Mouse (Mus musculus): ENCODE data around the gene Rfx5. TPM values are rescaled to one million over a fixed set of nuclear protein-coding genes. Genes with fewer than 3 reads are reported as not detected.
A peak's percentile ranks its signal among the peaks of the same experiment; 100 is the strongest.
"Not testable (repeated sequence)": the region's sequence is repeated elsewhere in the genome, so short reads cannot be mapped to it uniquely, and the experiment has no call there.

Rfx5 gene
- total and polyA plus RNA-seq, 2 experiments from 2014 or later: 4.1 to 18.7 TPM

DNA sequence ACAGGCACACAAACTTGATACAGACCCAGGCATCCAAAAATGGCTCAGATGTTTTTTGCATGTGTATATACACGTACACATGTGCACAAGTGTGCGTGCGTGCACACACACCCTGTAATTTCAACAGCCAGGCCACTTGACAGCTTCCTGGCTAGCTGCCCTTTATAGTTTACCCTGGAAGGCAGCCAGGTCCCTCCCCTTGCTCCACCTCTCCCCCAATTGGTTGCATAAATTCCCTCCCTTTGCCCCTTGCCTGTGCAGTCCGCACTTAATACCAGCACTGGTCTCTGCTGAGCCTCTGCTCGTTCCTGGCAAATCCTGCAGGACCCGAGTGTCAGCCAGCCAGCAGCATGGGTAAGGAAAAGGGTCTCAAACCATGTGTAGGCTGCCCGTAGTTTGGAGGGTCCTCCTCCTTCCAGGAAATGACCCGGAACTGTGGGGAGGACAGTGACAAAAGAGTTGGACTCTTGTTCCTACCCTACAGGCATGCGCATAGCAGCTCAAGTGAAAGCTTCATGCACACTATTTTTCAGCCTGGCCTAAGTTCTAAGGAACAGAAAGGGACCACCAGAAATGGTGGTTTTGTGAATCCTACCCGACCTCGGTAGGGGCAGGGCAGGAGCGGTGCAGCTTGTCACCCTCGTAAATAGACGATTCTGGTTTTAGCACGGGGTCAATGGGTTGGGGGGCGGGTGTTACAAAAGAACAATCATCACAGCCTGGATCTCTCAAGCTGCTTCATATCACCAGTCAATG lies 20.9 kb upstream of the Rfx5 start, which contains the start of gene Selenbp1:
TSS of gene Selenbp1 (plus strand) at position 248 of the 756 bp plus-strand sequence.
- no peak within 1 kb of the TSS for H3K9ac ChIP-seq
- peak within 1 kb of the TSS; percentile 21 for H3K4me3 ChIP-seq (ENCODE audit: low read depth, low read length)
- peak; percentile 70 for DNase-seq
- H3K27ac ChIP-seq (ENCODE audit: low read depth, low read length): no peak within 1 kb of the TSS
- H3K27me3 ChIP-seq (ENCODE audit: insufficient read depth, low read length): no peaks in the 10 kb centered on the region
- no peaks in the 10 kb centered on the region for H3K9me3 ChIP-seq (ENCODE audit: low read length)
- peak; percentile 85 for ATAC-seq
- 15% methylated on average over 16 of the region's 16 CpGs for WGBS
- H3K4me1 ChIP-seq (ENCODE audit: insufficient read depth): no peaks in the 10 kb centered on the region
- H3K36me3 ChIP-seq (ENCODE audit: insufficient read depth): no peaks in the 10 kb centered on the region
- no peak for TF ChIP-seq CTCF (IDR thresholded peaks at IDR 0.05; ENCODE audit: low read depth)
- peak within 1 kb of the TSS; percentile 38 for H3K4me2 ChIP-seq (ENCODE audit: low read depth)

GRCm38 (mm10) chr3:94933604-94934003 lies 20.3 kb upstream of the Rfx5 start:
- not testable (repeated sequence) for DNase-seq; ATAC-seq; H3K36me3 ChIP-seq (ENCODE audit: insufficient read depth); H3K4me3 ChIP-seq (ENCODE audit: low read depth, low read length); H3K9me3 ChIP-seq (ENCODE audit: low read length); H3K27ac ChIP-seq (ENCODE audit: low read depth, low read length); H3K27me3 ChIP-seq (ENCODE audit: insufficient read depth, low read length); H3K9ac ChIP-seq; H3K4me1 ChIP-seq (ENCODE audit: insufficient read depth); H3K4me2 ChIP-seq (ENCODE audit: low read depth)
- no CpG with 5 or more reads among the region's 2 CpGs for WGBS

DNA sequence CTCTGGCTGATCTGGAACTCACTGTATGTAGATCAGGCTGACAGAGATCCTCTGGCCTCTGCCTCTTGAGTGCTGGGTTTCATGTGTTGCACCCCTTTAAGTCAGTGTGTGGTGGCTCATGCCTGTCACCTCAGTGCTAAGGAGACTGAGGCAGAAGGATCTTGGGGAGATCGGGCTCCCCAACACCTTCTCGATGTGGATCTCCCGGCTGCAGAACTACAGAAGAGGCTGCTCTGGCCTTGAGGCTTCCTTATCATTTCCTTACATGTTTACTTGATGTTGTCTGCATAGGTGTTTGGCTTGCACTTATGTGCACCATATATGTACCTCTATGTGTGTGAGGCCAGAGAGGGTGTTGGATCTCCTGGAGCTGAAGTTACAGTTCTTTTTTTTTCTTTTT lies 19.3 kb upstream of the Rfx5 start:
- not testable (repeated sequence) for H3K9me3 ChIP-seq (ENCODE audit: low read length); ATAC-seq; H3K9ac ChIP-seq; DNase-seq; H3K36me3 ChIP-seq (ENCODE audit: insufficient read depth); H3K4me2 ChIP-seq (ENCODE audit: low read depth); H3K4me1 ChIP-seq (ENCODE audit: insufficient read depth); H3K27me3 ChIP-seq (ENCODE audit: insufficient read depth, low read length); H3K4me3 ChIP-seq (ENCODE audit: low read depth, low read length); H3K27ac ChIP-seq (ENCODE audit: low read depth, low read length)
- 93% methylated on average over 3 of the region's 3 CpGs for WGBS

DNA sequence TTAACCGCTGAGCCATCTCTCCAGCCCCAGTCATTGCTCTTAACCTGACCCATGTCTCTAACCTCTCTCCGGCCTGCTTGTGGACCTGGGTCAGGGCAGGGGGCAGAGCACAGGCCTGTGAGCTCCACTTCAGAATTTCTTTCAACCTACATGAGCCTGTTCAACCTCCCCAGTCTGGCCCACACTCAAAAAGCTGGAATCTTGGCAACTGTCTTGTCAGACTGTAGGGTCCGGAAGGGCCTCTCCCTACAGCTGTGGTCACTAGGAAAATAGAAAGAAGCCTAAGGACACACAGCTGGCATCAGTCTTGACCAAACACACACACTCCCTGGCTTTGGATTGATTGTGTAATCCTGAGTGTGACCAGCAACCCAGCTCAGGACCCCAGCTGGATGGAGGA lies 18.5 kb upstream of the Rfx5 start:
- not testable (repeated sequence) for ATAC-seq; DNase-seq; H3K27ac ChIP-seq (ENCODE audit: low read depth, low read length); H3K4me1 ChIP-seq (ENCODE audit: insufficient read depth); H3K4me3 ChIP-seq (ENCODE audit: low read depth, low read length); H3K36me3 ChIP-seq (ENCODE audit: insufficient read depth); H3K27me3 ChIP-seq (ENCODE audit: insufficient read depth, low read length); H3K9me3 ChIP-seq (ENCODE audit: low read length); H3K9ac ChIP-seq; H3K4me2 ChIP-seq (ENCODE audit: low read depth)
- WGBS: 94% methylated on average over 3 of the region's 3 CpGs

DNA sequence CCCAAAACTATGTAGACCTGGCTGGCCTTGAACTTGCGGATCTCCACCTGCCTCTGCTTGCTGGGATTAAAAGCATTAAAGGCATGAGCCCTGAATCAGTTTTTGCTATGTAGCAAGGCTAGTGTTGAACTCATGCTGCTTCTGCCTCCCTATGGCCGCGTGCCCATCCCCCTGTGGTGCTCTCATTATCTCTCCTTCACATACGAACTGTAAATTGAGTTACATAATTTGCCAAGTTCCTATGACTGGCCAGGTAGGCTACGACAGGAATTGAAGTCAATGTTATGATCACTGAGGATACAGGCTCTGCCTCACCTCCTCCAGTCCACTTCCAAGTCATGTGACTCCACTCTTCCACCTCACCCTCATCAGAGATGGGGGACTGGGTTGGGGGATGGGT lies 17.7 kb upstream of the Rfx5 start:
- not testable (repeated sequence) for H3K9ac ChIP-seq; H3K36me3 ChIP-seq (ENCODE audit: insufficient read depth); H3K9me3 ChIP-seq (ENCODE audit: low read length); DNase-seq; H3K27me3 ChIP-seq (ENCODE audit: insufficient read depth, low read length); H3K4me1 ChIP-seq (ENCODE audit: insufficient read depth); H3K27ac ChIP-seq (ENCODE audit: low read depth, low read length); H3K4me2 ChIP-seq (ENCODE audit: low read depth); ATAC-seq; H3K4me3 ChIP-seq (ENCODE audit: low read depth, low read length)
- WGBS: 84% methylated on average over 5 of the region's 5 CpGs

DNA sequence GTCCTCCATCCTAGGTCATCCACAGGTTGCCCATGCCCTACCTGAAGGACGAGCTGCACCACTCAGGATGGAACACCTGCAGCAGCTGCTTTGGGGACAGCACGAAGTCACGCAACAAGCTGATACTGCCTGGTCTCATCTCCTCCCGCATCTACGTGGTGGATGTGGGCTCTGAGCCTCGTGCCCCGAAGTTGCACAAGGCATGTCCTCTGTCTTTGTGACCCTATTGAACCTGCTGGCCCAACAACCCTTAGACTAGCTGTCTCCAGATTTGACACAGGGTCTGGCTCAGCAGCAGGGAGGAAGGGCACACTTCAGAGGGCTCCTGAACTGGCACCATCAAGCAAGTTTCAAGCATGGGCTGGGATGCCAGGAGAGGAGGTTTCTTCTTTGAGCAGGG lies 16.7 kb upstream of the Rfx5 start:
- DNase-seq; H3K9ac ChIP-seq; H3K36me3 ChIP-seq (ENCODE audit: insufficient read depth); H3K9me3 ChIP-seq (ENCODE audit: low read length); H3K27ac ChIP-seq (ENCODE audit: low read depth, low read length); H3K4me3 ChIP-seq (ENCODE audit: low read depth, low read length); H3K27me3 ChIP-seq (ENCODE audit: insufficient read depth, low read length); ATAC-seq; H3K4me1 ChIP-seq (ENCODE audit: insufficient read depth); H3K4me2 ChIP-seq (ENCODE audit: low read depth): not testable (repeated sequence)
- WGBS: 93% methylated on average over 6 of the region's 7 CpGs

- not testable (repeated sequence) for H3K27me3 ChIP-seq (ENCODE audit: insufficient read depth, low read length); ATAC-seq; DNase-seq; H3K36me3 ChIP-seq (ENCODE audit: insufficient read depth); H3K4me3 ChIP-seq (ENCODE audit: low read depth, low read length); H3K9ac ChIP-seq; H3K4me1 ChIP-seq (ENCODE audit: insufficient read depth); H3K9me3 ChIP-seq (ENCODE audit: low read length); H3K27ac ChIP-seq (ENCODE audit: low read depth, low read length); H3K4me2 ChIP-seq (ENCODE audit: low read depth)
- WGBS: 78% methylated on average over 9 of the region's 9 CpGs
Measured at GRCm38 (mm10) chr3:94940033-94940432, 13.8 kb upstream of the Rfx5 start.

DNA sequence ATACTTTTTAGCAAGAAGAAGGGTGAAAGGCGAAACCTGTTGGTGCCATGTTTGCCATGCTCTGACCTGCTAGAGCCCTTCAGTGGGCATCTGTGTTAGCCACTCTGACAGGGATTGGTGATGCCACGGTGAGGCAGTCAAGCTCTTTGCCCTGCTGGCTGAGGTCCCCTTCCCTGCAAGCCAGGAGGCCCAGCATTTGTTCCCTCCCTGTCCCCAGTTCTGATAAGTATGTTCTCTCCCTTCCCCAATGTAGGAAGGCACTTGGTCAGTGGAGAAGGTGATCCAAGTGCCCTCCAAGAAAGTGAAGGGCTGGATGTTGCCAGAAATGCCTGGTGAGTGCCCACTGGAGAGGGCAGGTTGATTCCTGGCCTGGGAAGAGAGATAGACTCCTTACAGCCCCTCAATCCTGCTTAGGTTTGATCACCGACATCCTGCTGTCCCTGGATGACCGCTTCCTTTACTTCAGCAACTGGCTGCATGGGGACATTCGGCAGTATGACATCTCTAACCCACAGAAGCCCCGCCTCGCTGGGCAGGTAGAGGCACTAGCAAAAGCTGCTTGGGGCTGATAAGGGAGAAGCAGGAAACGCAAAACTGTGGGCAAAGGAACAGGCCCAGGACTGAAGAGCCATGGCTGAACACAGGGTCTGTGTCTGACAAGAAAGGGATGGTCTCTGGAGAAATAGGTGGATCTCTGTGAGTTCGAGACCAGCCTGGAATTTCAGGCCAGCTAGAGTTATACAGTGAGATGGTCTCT lies 11.5 kb upstream of the Rfx5 start:
- H3K4me1 ChIP-seq (ENCODE audit: insufficient read depth); H3K9me3 ChIP-seq (ENCODE audit: low read length); H3K36me3 ChIP-seq (ENCODE audit: insufficient read depth); H3K27ac ChIP-seq (ENCODE audit: low read depth, low read length); H3K4me2 ChIP-seq (ENCODE audit: low read depth); DNase-seq; ATAC-seq; H3K27me3 ChIP-seq (ENCODE audit: insufficient read depth, low read length); H3K9ac ChIP-seq; H3K4me3 ChIP-seq (ENCODE audit: low read depth, low read length): not testable (repeated sequence)
- WGBS: 77% methylated on average over 7 of the region's 9 CpGs

Data from forebrain, postnatal 0 days (tissue).